Mouse (Mus musculus): Measurements from ENCODE around the gene Spag6.

- no peak for TF ChIP-seq ZC3H11A (IDR thresholded peaks at IDR 0.05; ENCODE audit: borderline replicate concordance, low read depth, low read length)
- TF ChIP-seq HCFC1 (IDR thresholded peaks at IDR 0.05; ENCODE audit: borderline replicate concordance, insufficient read depth, low read length): no peak
- TF ChIP-seq MAFK (IDR thresholded peaks at IDR 0.05; ENCODE audit: insufficient read depth, low read depth, low read length): no peak
- TF ChIP-seq ZNF384 (IDR thresholded peaks at IDR 0.05; ENCODE audit: low read depth, low read length): no peak
Observed at GRCm38 (mm10) chr2:18686826-18687519, 6.9 kb upstream of the Spag6 start.
